Mouse (Mus musculus): ENCODE measurements around the gene Ehd2.

Gene Ehd2

GRCm38 (mm10) chr7:15975904-15976303 lies 8.5 kb upstream of the Ehd2 start:
- DNase-seq (ENCODE audit: extremely low spot score, low spot score) = peak; percentile 33

DNA sequence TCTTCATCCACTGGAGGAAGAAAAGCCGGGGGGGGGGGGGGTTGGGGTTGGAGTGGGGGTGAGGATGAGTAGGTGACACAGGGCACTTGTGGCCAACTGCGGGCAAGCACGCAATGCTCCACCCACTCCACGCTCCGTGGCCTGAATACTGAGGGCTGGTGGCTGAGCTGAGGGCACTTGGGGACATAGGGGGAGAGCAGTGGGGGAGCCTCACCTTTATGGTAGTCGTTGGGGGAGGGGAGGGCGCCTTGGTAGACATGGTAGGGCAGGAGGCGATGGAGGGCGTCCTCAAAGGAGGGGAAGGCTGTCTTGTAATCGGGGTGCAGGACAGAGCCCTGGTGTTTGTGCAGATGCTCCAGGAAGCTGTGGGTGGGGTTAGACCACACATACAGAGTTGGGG lies 8.1 kb upstream of the Ehd2 start:
- no peak for DNase-seq (ENCODE audit: extremely low spot score, low spot score)

DNA sequence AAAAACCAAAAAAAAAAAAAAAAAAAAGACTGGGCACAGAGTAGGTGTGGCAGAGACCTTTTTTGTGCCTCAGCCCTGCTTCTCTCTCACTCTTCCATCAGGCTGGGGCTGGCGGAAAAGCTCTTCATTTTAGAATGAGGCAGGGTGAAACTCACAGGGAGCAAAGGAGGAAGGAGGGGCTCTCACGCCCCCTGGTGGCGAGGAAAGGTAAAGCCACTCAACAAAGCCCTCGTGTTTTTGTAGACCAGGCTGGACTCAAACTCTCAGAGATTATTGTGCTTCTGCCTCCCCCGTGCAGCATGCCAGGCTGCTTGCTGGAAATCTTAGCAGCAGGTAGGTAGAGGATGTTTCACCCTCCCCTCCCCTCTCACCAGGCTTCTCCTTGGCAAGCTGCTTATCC lies 7.3 kb upstream of the Ehd2 start:
- no peak for DNase-seq (ENCODE audit: extremely low spot score, low spot score)

DNA sequence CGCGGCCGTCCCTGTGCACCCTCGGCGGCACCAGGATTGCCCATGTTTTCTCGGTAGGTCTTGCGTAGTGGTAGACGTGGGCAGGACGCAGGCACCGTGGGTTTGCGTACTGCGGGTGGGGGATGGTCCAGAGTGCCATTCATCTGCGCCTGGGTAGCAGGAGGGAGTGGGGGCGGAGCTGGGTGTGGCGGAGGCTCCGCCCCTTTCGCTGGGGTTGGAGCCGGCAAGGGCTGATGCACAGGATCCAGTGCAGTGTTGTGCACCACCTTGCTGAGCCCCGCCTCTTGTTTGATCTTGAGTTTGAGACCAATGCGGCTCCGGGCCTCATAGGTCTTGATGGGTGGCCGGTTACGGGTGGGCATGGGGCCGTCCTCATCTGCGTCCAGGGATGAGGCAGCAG lies 4.9 kb upstream of the Ehd2 start:
- DNase-seq (ENCODE audit: extremely low spot score, low spot score) = no peak

DNA sequence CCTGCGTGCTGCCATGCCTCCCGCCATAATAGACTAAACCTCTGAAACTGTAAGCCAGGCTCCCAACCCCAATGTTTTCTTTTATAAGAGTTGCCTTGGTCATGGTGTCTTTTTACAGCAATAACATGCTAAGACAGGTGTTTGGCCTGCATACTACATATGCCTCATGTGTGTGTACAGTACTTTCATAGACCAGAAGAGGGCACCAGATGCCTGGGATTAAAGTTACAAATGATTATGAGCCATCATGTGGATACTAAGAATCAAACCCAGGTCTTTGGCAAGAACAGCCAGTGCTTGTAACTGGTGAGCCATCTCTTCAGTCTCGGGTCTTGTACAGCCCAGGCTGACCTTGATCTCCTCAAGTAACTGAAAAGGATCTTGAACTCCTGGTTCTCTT lies 2.3 kb upstream of the Ehd2 start:
- no peak for DNase-seq (ENCODE audit: extremely low spot score, low spot score)

DNA sequence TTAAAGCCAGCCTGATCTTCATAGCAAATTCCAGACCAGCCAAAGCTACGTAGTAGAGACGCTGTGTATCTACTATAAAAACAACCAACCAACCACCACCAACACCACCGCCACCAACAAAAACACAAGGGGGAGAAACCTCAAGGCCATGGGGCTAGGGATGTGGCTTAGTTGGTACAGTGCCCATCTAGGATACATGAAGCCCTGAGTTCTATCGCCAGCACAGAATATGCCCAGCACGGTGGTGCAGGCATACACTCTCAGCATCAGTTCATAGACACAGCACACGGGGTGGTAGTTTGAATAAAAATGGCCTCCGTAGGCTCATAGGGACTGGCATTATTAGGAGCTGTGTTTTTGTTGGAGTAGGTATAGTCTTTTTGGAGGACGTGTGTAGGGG lies 955 bp upstream of the Ehd2 start:
- DNase-seq (ENCODE audit: extremely low spot score, low spot score) = no peak

DNA sequence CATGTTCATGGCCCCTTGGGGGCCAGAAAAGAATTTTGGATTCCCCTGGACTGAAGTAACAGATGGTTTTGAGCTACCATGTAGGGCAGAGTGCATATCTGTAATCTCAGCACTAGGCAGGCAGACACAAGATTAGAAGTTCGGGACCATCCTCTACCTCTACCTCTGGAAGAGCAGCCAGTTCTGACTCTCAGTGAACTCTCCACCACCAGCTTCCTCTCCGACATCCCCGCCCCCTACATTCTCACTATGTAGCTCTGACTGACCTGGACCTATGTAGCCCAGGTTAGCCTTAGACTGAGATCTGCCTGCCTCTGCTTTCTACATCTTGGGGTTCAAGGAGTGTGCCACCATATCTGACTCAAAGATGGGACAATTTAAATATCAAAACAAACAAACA lies 878 bp downstream of the Ehd2 start:
- no peak for DNase-seq (ENCODE audit: extremely low spot score, low spot score)

- DNase-seq (ENCODE audit: extremely low spot score, low spot score) = no peak
Observed at GRCm38 (mm10) chr7:15963798-15964652, 3.3 kb downstream of the Ehd2 start.

GRCm38 (mm10) chr7:15962311-15963288 lies 4.8 kb downstream of the Ehd2 start:
- DNase-seq (ENCODE audit: extremely low spot score, low spot score) = no peak

DNA sequence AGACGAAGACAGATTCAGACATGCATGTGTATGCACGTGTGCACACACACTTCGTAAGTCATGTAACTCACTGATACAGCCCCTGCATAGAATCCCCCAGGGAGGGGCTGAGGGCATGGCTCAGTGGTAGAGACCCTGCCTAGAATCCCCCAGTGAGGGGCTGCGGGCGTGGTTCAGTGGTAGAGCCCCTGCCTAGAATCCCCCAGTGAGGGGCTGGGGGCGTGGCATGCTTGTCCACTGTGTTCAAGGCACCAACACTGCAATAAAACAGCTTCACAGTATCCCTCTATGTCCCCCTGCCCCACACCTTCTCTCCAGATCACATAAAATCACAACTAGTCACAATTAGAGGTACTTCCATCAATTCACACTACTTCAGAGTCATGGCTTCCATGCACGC lies 5.6 kb downstream of the Ehd2 start:
- no peak for DNase-seq (ENCODE audit: extremely low spot score, low spot score)

DNA sequence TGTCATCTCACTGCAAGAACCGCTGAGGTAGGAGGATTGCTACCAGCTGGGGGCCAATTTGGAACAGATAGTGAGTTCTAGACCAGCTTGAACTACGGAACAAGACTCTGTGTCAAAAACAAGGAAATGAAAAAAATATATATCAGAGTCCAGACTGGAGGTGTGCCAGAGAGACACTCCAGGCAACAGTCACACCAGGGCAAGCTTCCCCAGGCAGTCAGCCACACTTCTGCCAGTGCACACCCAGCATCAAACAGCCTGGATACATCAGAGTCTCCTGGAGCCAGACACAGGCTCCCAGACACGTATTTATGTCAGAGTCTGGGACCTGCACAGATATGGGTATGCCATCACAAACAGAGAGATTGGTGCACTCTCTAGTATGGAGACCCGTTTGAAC lies 6.1 kb downstream of the Ehd2 start:
- DNase-seq (ENCODE audit: extremely low spot score, low spot score) = no peak

DNA sequence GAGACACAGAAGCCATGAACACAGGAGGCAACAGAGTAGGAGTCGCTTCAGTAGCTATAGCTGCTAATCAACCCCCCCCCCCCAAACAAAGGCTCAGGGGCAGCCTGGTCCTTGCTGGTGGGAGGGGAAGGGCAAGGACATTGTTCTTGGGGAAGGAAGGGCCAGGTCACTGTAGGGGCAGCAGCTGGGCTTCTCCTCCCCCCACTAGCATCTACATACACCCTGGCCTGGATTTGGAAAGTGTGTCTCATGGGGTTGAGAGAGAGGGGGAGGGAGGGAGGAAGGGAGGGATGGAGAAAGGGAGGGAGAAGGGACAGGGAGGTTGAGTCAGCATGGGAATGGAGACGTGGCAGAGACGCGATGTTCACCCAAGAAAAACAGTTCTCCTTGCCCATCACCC lies 6.7 kb downstream of the Ehd2 start:
- DNase-seq (ENCODE audit: extremely low spot score, low spot score) = no peak

DNA sequence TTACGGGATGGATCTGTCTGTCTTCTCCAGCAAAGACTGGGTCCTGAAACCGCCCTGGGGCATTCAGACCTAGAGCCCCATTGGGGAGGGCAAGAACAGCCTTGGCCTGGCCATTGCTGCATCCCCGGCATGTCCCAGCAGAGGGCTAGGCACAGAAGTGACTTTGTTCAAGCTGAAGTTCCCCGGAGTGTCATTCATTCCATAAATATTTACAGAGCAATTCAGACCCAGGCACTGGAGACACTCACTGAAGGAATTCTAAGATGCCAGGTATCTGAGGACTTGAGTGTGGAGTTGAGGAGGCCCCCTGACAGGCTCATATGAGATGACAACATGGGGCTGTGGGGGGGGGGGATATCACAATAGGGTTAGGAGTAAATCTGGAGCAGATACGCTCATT lies 11.2 kb downstream of the Ehd2 start:
- no peak for DNase-seq (ENCODE audit: extremely low spot score, low spot score)

GRCm38 (mm10) chr7:15955509-15955908 lies 11.9 kb downstream of the Ehd2 start:
- no peak for DNase-seq (ENCODE audit: extremely low spot score, low spot score)

DNA sequence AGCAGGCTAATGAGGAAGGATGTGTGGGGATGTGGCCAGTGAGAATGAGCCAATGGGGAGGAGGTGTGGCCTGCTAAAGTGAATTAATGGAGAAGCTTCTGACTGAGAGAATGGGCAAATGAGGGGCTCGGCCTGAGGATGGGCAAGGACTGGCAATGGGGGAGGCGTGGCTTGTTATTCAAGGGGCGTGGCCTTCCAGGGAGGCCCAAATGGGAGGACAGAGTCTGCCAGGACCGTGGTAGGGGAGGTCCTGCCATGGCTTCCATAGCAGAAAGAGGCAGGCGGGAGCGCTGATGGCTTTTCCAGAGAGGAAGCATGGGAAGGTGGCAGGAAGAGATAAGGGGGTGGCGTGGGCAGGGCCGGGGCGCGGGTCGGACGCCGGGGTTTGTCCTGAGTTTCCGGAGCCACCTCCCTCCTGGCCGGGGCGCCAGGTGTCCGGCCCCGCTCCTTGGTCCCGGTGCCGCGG lies 12.4 kb downstream of the Ehd2 start:
- peak; percentile 44 for DNase-seq (ENCODE audit: extremely low spot score, low spot score)

GRCm38 (mm10) chr7:15954436-15954835 lies 12.9 kb downstream of the Ehd2 start:
- DNase-seq (ENCODE audit: extremely low spot score, low spot score) = no peak

- DNase-seq (ENCODE audit: extremely low spot score, low spot score) = no peak
Observed at GRCm38 (mm10) chr7:15953307-15954074, 13.9 kb downstream of the Ehd2 start.

- no peak for DNase-seq (ENCODE audit: extremely low spot score, low spot score)
Observed at GRCm38 (mm10) chr7:15952416-15952815, 15.0 kb downstream of the Ehd2 start.

DNA sequence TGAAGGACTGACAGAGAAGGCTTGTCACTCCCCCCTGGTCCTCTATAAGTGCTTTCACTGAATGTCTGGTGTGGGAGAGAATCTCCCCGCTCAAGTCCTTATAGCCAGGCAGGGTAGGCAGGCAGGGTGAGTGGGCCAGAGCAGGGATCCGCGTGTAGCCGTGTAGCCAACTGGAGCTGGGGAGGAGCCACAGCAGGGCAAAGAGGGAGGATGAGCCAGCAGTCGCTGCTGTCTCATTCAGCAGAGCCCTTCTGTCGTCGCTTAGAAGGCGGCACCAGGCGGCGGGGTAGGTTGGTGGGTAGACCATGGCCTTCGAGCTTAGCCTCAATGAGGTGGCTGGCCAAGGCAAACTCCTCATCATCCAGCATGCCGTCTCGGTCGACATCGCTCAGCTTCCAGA lies 17.4 kb downstream of the Ehd2 start:
- no peak for DNase-seq (ENCODE audit: extremely low spot score, low spot score)

- no peak for DNase-seq (ENCODE audit: extremely low spot score, low spot score)
Observed at GRCm38 (mm10) chr7:15949216-15949790, 18.1 kb downstream of the Ehd2 start.

DNA sequence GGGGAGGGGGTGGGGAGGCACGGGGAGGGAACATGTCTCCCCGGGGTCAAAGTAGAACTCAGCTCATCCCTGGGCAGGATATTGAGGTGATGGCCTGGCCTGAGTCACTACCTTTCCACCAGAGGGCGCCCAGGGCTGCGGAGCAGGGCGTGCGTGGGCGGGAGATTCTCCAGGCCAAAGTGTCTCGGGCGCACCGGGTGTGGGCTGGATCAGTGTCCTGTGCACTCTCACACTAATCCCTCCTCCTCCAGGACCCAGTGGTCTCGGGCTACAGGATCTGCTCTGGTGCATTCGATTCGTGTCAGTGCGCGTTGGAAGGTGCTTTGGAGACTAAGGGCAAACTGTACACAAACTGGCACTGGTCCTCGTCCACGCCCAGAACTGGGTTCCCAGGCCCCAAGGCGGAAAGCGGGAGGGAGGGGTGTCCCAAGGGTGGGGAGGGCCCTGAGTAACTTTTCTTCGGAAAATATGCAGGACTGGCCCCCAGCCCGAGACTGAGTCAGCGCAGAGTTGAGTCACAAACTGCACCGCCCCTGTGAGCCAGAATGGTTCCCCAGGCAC lies 18.9 kb downstream of the Ehd2 start:
- peak; percentile 81 for DNase-seq (ENCODE audit: extremely low spot score, low spot score)
